Mouse (Mus musculus) layer of hippocampus, postnatal 25 days (tissue): ENCODE results near the gene Trim60. TPM values are rescaled to one million over a fixed set of nuclear protein-coding genes. Genes with fewer than 3 reads are reported as not detected.

Experiments
- DNase-seq, 2 experiments: peaks; one replicate each; pipeline ENCODE4 v3.0.0; 2022; ENCODE audit warnings: mixed read lengths in 2 of 2, low spot score in 1 of 2; ENCODE audit errors: extremely low spot score in 1 of 2
- total RNA-seq, 2 experiments: library from RNA; stranded (reverse); gene quantifications; 2 replicates each; pipeline ENCODE4 v1.2.3; 2021

Trim60 gene
- total RNA-seq, 2 experiments from 2014 or later = not detected

GRCm38 (mm10) chr8:64998806-64999365 is 19.5 kb downstream of the Trim60 start:
- DNase-seq = no peak

DNA sequence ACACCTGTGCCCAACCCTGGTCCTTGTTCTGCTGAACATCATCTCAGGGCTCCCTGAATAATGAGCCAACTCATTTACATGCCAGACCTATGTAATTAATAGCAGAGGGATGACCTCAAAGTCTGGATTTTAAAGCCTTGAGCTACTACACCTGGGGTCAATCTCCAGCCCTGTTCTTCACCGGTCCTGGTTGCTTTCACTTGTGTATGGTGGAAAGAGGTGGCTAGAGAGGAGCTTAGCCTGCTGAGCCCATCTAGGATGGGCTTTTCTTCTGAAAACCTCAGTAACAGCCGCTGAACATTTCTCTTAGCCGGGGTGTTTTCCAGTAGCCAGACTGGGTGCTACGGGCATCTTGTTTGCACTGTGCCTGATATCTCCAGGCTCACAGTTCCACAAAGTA is 30.7 kb downstream of the Trim60 start, which contains the start of gene Trim75:
Gene Trim75, minus strand, starts transcription at position 101 of the 400 bp plus-strand sequence.
- DNase-seq = no peak

DNA sequence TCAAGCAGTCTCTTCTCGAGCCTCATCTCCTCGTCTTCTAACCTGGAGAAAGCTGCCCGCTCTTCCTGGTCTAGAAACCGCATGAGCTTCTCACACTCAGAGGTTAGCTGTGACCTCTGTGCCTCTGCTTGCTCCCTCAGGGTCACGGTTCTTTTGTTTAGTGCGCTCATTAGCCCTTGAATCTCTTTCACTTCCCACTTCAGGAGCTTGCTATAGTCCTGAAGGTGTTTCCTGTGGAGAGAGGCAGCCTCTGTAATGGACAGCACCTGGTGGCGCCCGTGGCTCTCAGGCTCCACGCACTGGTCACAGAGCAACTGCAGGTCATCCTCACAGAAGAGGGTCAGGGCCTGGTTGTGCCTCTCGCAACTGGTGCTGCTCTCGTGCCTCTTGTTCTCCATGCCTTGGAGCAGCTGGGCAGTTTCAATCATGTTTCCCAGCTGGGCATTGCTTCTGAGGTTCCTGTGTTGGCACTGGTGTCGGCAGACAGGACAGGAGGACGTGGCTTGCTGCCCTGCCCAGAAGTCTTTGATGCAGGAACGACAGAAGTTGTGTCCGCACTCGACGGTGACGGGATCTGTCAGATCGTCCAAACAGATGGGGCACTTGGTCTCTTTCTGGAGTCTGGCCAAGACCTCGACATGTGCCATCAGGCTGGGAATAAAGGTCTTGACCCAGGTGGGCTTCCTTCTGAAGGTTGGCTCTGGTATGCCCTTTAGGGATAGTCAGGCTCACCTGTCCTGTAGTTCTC is 35.1 kb downstream of the Trim60 start:
- DNase-seq = no peak

DNA sequence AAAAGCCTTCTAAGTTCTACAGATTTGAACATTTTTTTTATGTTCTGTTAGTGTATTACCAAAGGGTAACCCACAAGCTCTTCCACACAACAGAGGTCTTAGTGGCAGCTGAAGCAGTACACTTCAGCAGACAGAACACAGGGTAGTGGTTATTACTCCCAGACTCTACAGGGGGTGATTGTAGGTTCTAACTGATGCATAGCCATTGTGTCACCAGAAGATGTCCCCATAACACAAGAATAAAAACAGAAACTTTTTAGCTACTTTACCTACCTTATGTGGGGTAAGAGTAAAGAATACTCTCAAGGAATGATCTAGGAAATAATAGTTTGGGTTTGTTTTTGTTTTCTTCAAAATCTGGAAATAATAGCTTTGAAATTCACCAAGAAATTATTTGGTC is 55.5 kb downstream of the Trim60 start:
- no peak for DNase-seq

DNA sequence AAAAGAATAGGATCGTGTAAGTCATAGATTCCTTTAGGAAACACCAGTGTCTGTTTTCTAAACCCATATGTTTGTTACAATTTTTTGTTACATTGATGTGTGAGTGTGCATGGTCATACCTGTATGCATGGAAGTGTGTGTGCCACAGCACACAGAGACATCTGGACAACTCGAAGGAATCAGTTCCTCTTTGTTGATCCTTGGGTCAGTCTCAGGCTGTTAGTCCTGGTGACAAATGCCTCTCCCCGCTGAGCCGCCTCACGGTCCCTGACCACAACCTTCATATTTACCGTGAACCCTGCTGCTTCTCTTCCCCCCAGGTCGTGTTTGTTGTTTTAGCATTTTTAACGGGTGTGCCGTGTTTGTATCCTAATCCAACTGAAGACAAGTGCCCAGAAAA is 59.4 kb downstream of the Trim60 start:
- DNase-seq = no peak

DNA sequence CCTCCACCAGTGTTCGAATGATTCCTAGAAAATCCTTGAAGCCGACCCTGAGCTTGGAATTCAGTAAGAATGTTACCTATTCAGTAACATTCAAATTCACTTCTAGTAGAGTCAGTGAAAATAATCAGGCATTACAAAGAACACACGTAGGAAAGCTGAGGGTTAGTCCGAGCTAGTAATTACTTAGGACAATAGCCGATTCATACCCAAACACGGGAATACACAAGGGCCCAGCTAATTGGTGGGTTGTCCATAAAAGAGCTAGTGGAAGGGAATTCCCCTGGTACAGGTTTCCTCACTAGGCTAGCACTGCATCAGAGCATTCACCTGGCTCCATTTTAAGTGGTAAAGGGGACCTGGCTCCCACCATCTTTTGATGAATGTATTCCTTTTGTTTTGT is 66.3 kb downstream of the Trim60 start:
- no peak for DNase-seq

Other genes starting within 250 kb of the Trim60 start
- 100 to 1,000 TPM; 266 to 309 TPM for gene Klhl2, start 168.6 kb downstream of the Trim60 start, total RNA-seq
- 10 to 100 TPM; 21.6 to 22.5 TPM for gene Tmem192, start 71.4 kb downstream of the Trim60 start, total RNA-seq
- not detected for gene Trim75, start 30.8 kb downstream of the Trim60 start, total RNA-seq
- gene Trim61, start 61 bp downstream of the Trim60 start, total RNA-seq = not detected
- under 1 TPM in 1 of 2 experiments, not detected in 1; 0.66 TPM for gene Apela, start 18.8 kb upstream of the Trim60 start, total RNA-seq
- not detected for gene Gm10663, start 56.4 kb upstream of the Trim60 start, total RNA-seq
- gene BC030870, start 111.0 kb upstream of the Trim60 start, total RNA-seq = not detected